Mouse (Mus musculus): ENCODE measurements at regions not wholly inside any gene's neighbourhood (a gene's known extent, or its start where the extent isn't known, plus 50 kb on each side); places are given as distances from the start of the nearest gene placed in this dataset.

- 5% methylated on average over 13 of the region's 13 CpGs for WGBS
- Histone ChIP-seq H3K9ac (ENCODE audit: low read length) (peak overlapping the region; percentile 70), H3K36me3 (ENCODE audit: control insufficient read depth, insufficient read depth) (no peaks in the 10 kb centered on the region), H3K27ac (ENCODE audit: low read length) (peak overlapping the region; percentile 92), H3K4me1 (ENCODE audit: control insufficient read depth, insufficient read depth, low read length) (peaks cover 29% of the 10 kb centered on the region), H3K4me2 (ENCODE audit: low read depth, low read length) (peak overlapping the region; percentile 76), H3K9me3 (replicated peaks; ENCODE audit: control insufficient read depth, low read length) (no peaks in the 10 kb centered on the region), H3K4me3 (ENCODE audit: low read length) (peak overlapping the region; percentile 47), H3K27me3 (ENCODE audit: control insufficient read depth, insufficient read depth, low read length) (no peaks in the 10 kb centered on the region)
- ATAC-seq (replicated peaks; ENCODE audit: extremely low read depth, insufficient read depth, low FRiP score), result peak; percentile 86
Observed at GRCm38 (mm10) chr13:28757846-28758522, 195.5 kb downstream of the Sox4 start.

DNA sequence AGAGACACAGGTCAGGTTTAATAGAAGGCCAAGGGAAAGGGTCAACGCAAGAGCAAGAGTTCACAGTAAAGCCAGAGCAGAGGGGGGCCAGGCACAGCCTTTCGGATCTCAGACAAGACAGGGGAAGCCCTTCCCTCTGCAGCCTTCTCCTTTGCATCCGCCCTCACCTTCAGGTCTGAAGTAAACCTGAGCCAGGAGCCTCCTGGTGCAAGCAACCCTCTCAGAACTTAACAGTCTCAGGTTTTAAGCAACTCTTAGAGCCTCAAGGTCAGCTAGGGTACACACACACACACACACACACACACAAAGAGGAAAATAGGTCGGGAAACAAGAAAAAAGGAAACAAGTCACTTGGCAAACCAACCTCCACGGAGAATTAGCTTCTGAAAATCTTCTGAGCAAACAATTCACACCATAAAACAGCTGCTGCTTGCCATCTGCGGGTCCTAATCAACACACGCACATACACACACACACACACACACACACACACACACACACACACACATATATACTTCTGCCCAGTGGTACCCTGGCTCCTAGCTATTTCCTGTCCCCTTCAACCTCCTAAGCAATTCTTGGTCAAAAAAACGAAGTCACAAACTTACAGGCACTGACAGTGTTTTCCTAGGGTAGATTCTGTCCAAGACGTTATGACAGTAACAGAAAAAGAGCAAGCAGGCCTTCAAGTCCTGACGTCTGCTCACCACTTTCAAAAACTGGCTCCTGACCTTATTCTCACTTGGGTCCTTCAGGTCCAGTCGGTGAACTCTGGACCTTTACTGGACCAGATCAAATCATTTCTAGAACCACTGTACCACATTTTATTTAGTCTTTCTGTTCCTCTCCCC lies 196.4 kb downstream of the Sox4 start:
- Histone ChIP-seq H3K9me3 (replicated peaks; ENCODE audit: control insufficient read depth, low read length) (no peaks in the 10 kb centered on the region), H3K4me2 (ENCODE audit: low read depth, low read length) (peak overlapping the region; percentile 76), H3K27ac (ENCODE audit: low read length) (peak overlapping the region; percentile 92), H3K4me1 (ENCODE audit: control insufficient read depth, insufficient read depth, low read length) (peaks cover 29% of the 10 kb centered on the region), H3K27me3 (ENCODE audit: control insufficient read depth, insufficient read depth, low read length) (no peaks in the 10 kb centered on the region), H3K36me3 (ENCODE audit: control insufficient read depth, insufficient read depth) (no peaks in the 10 kb centered on the region), H3K4me3 (ENCODE audit: low read length) (peak overlapping the region; percentile 47), H3K9ac (ENCODE audit: low read length) (peak overlapping the region; percentile 70)
- no peak for ATAC-seq (replicated peaks; ENCODE audit: extremely low read depth, insufficient read depth, low FRiP score)
- WGBS, result 33% methylated on average over 11 of the region's 11 CpGs

- 42% methylated on average over 5 of the region's 5 CpGs for WGBS
- Histone ChIP-seq H3K4me2 (ENCODE audit: low read depth, low read length) (no peak overlapping the region), H3K4me3 (ENCODE audit: low read length) (no peak overlapping the region), H3K36me3 (ENCODE audit: control insufficient read depth, insufficient read depth) (no peaks in the 10 kb centered on the region), H3K27me3 (ENCODE audit: control insufficient read depth, insufficient read depth, low read length) (no peaks in the 10 kb centered on the region), H3K9me3 (replicated peaks; ENCODE audit: control insufficient read depth, low read length) (no peaks in the 10 kb centered on the region), H3K9ac (ENCODE audit: low read length) (no peak overlapping the region), H3K27ac (ENCODE audit: low read length) (no peak overlapping the region), H3K4me1 (ENCODE audit: control insufficient read depth, insufficient read depth, low read length) (peaks cover 31% of the 10 kb centered on the region)
- no peak for ATAC-seq (replicated peaks; ENCODE audit: extremely low read depth, insufficient read depth, low FRiP score)
Observed at GRCm38 (mm10) chr13:28754207-28754606, 199.3 kb downstream of the Sox4 start.

DNA sequence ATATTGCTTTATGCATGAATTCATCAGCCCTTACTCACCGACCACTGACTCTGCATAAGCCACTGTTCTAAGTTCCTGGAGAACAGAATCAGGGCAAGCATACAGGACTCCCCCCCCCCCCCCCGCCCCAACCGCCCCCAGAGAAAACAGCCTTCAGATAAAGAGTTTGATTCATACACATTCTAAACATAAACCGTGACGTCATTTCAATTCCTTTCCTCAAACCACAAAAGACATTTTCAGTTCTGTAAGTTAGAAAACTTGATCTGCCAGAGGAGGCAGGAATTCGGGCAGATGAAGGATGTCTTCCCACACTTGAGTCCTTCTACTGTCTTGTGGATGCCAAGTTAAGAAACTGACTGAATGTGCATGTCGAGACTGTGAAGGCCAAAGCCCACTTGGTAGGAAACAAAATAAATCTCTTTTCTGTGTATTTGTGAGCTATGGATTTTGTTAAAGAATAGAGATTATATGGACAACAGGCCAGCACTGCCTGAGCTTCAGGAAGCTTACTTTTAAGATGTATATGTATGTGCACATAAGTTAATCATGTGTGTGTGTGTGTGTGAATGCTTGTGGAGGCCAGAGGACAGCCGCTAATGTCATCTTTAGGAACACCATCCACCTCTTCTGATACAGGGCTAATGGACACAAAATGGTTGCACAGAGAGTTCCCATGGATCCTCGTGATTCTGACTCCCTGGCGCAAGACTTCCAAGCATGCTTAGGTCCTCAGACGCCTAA lies 202.4 kb downstream of the Sox4 start:
- Histone ChIP-seq H3K9ac (ENCODE audit: low read length) (no peak overlapping the region), H3K36me3 (ENCODE audit: control insufficient read depth, insufficient read depth) (no peaks in the 10 kb centered on the region), H3K4me2 (ENCODE audit: low read depth, low read length) (no peak overlapping the region), H3K4me3 (ENCODE audit: low read length) (no peak overlapping the region), H3K27ac (ENCODE audit: low read length) (no peak overlapping the region), H3K27me3 (ENCODE audit: control insufficient read depth, insufficient read depth, low read length) (no peaks in the 10 kb centered on the region), H3K9me3 (replicated peaks; ENCODE audit: control insufficient read depth, low read length) (no peaks in the 10 kb centered on the region), H3K4me1 (ENCODE audit: control insufficient read depth, insufficient read depth, low read length) (peaks cover 13% of the 10 kb centered on the region; the same call in 1 of the 2 replicates)
- ATAC-seq (replicated peaks; ENCODE audit: extremely low read depth, insufficient read depth, low FRiP score), result 0 out of 2 replicates have a peak, but pooled peaks have one; percentile 58
- WGBS, result 70% methylated on average over 11 of the region's 11 CpGs

GRCm38 (mm10) chr13:28740158-28740670 lies 213.3 kb downstream of the Sox4 start:
- H3K4me2 ChIP-seq (ENCODE audit: low read depth, low read length), result no peak overlapping the region
- peak overlapping the region; percentile 59 for H3K27ac ChIP-seq (ENCODE audit: low read length)
- H3K4me1 ChIP-seq (ENCODE audit: control insufficient read depth, insufficient read depth, low read length), result peaks cover 20% of the 10 kb centered on the region
- WGBS, result 20% methylated on average over 7 of the region's 7 CpGs
- H3K27me3 ChIP-seq (ENCODE audit: control insufficient read depth, insufficient read depth, low read length), result no peaks in the 10 kb centered on the region
- no peaks in the 10 kb centered on the region for H3K9me3 ChIP-seq (replicated peaks; ENCODE audit: control insufficient read depth, low read length)
- H3K9ac ChIP-seq (ENCODE audit: low read length), result no peak overlapping the region
- no peaks in the 10 kb centered on the region for H3K36me3 ChIP-seq (ENCODE audit: control insufficient read depth, insufficient read depth)
- no peak for ATAC-seq (replicated peaks; ENCODE audit: extremely low read depth, insufficient read depth, low FRiP score)
- no peak overlapping the region for H3K4me3 ChIP-seq (ENCODE audit: low read length)

DNA sequence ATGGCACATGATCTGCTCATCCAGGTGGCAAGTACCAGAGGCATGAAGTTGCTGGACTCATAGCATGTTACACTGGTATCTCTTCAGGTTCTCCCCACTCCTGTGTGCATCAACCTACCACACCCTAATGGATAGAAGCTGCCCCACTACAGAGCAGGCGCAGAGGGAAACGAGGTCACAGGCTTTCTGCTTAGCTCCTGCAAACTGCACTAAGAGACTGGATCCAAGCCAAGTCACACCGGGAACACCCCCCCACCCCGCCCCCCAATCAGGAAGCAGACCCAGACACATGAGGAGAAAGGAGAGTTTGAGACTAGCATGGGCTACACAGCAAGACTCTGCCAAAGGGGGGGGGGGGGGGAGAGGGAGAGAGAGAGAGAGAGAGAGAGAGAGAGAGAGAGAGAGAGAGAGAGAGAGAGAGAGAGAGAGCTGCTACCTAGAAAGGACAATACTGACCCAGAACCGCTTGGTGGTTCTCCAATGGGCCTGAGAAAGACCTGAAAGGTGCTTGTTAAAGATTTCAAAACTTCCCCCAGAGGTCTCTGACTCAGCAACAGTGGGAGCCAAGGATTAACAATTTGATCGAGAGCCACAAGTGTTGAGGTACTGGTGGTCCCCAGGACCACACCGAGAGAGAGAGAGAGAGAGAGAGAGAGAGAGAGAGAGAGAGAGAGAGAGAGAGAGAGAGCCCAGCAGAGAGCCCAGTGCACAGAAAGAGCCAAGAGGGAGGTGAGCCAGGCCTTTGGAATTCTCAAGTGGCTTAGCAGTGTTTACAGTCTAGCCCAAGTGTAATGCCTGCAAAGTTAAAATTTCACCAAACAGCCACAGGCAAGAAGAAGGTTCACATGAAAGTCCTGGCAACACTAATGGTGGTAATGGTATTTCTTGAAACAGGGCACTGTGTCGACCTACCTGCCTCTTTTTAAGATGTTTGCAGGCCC lies 215.1 kb downstream of the Sox4 start:
- ATAC-seq (replicated peaks; ENCODE audit: extremely low read depth, insufficient read depth, low FRiP score), result peak; percentile 64
- H3K27ac ChIP-seq (ENCODE audit: low read length), result peak overlapping the region; percentile 39; the same call in 1 of the 2 replicates

GRCm38 (mm10) chr13:28732475-28732874 lies 221.0 kb downstream of the Sox4 start:
- Histone ChIP-seq H3K4me3 (ENCODE audit: low read length) (no peak overlapping the region), H3K27ac (ENCODE audit: low read length) (no peak overlapping the region), H3K9ac (ENCODE audit: low read length) (no peak overlapping the region), H3K27me3 (ENCODE audit: control insufficient read depth, insufficient read depth, low read length) (no peaks in the 10 kb centered on the region), H3K4me2 (ENCODE audit: low read depth, low read length) (no peak overlapping the region), H3K36me3 (ENCODE audit: control insufficient read depth, insufficient read depth) (no peaks in the 10 kb centered on the region), H3K9me3 (replicated peaks; ENCODE audit: control insufficient read depth, low read length) (no peaks in the 10 kb centered on the region), H3K4me1 (ENCODE audit: control insufficient read depth, insufficient read depth, low read length) (0 out of 2 replicates have a peak, but pooled peaks cover 3% of the 10 kb centered on the region)
- no peak for ATAC-seq (replicated peaks; ENCODE audit: extremely low read depth, insufficient read depth, low FRiP score)
- WGBS, result 86% methylated on average over 1 of the region's 1 CpGs

More for the DNA sequence above, 215.1 kb downstream of the Sox4 start:
- Histone ChIP-seq H3K9me3 (replicated peaks; ENCODE audit: control insufficient read depth, low read length) (no peaks in the 10 kb centered on the region), H3K27me3 (ENCODE audit: control insufficient read depth, insufficient read depth, low read length) (no peaks in the 10 kb centered on the region), H3K4me1 (ENCODE audit: control insufficient read depth, insufficient read depth, low read length) (peaks cover 20% of the 10 kb centered on the region), H3K36me3 (ENCODE audit: control insufficient read depth, insufficient read depth) (no peaks in the 10 kb centered on the region), H3K4me3 (ENCODE audit: low read length) (no peak overlapping the region), H3K9ac (ENCODE audit: low read length) (no peak overlapping the region), H3K4me2 (ENCODE audit: low read depth, low read length) (no peak overlapping the region)
- WGBS, result 42% methylated on average over 8 of the region's 8 CpGs

GRCm38 (mm10) chr13:28732036-28732435 lies 221.5 kb downstream of the Sox4 start:
- H3K4me2 ChIP-seq (ENCODE audit: low read depth, low read length), result no peak overlapping the region
- 0 out of 2 replicates have a peak, but pooled peaks cover 3% of the 10 kb centered on the region for H3K4me1 ChIP-seq (ENCODE audit: control insufficient read depth, insufficient read depth, low read length)
- H3K4me3 ChIP-seq (ENCODE audit: low read length), result no peak overlapping the region
- no peaks in the 10 kb centered on the region for H3K36me3 ChIP-seq (ENCODE audit: control insufficient read depth, insufficient read depth)
- H3K27ac ChIP-seq (ENCODE audit: low read length), result no peak overlapping the region
- H3K9me3 ChIP-seq (replicated peaks; ENCODE audit: control insufficient read depth, low read length), result no peaks in the 10 kb centered on the region
- H3K9ac ChIP-seq (ENCODE audit: low read length), result no peak overlapping the region
- H3K27me3 ChIP-seq (ENCODE audit: control insufficient read depth, insufficient read depth, low read length), result no peaks in the 10 kb centered on the region
- no peak for ATAC-seq (replicated peaks; ENCODE audit: extremely low read depth, insufficient read depth, low FRiP score)
- WGBS, result 92% methylated on average over 3 of the region's 3 CpGs

Data from heart, embryonic 16.5 days (tissue).